Mouse (Mus musculus) cortical plate, adult 2 months (tissue): ENCODE data around the gene Dnajc8.

ENCODE experiments used
- CTCF ChIP-seq: fragments of 200-500 bp; IDR thresholded peaks from 2 replicates; pipeline ENCODE4 v1.5.1; 2011; ENCODE audit warnings: mild to moderate bottlenecking, control low read depth, low read length; ENCODE audit not compliant: insufficient read depth; ENCODE audit errors: extremely low read depth
- POLR2A ChIP-seq: fragments of 200-500 bp; IDR thresholded peaks from 2 replicates; pipeline ENCODE4 v1.6.1; 2011; ENCODE audit warnings: mild to moderate bottlenecking, low read length, control low read depth; ENCODE audit not compliant: insufficient read depth; ENCODE audit errors: extremely low read depth

- TF ChIP-seq CTCF (no peak), POLR2A (no peak)
These were observed 29.9 kb downstream of the Dnajc8 start for GRCm38 (mm10) chr4:132565089-132565747.
